ENCODE assay signal across 28 mouse cellular contexts in the genomic region with DNA sequence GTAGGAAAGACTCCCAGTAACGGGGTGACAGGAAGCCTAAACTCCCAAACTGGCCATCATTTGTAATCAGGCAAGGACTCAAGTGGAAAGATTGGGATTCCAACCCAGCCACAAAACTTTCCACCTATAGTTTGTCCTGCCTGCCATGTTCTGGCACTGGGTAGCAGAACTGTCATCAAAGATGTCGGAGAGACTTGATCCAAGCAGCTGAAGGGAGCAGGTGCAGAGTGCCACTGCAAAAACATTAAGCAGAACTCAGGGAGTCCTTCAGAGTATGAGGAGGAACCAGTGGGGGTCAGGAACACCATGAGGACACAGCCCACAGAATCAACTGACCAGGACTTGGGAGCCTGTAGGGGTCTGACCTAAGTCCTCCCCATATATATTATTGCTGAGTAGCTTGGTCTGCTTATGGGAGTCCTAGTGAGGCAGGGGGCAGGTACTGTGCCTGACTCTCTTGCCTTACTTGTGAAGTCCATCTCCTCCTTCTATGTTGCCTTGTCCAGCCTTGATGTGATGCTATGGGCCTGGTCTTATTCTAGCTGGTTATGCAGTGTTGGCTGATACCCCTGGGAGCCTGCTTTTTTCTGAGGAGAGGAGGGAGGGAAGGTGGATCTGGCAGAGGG.
DNase-seq lines count a peak whose midpoint lies in the region; ATAC-seq and TF ChIP-seq lines count a peak whose summit lies in the region.
"Had no signal": no experiment of that assay in that cellular context is flagged by ENCODE, and none has a peak within 500 bp of the region (broad histone marks: within the 10 kb centered on the region; RNA-seq: fewer than 3 reads in every experiment).

No protein-coding gene starts in this region.

- TF ChIP-seq EP300 in stomach, postnatal 0 days (optimal IDR thresholded peaks at IDR 0.05), result no peak

- H3K9me3 ChIP-seq in forebrain, embryonic 12.5 days, result no peaks in the 10 kb centered on the region
- no peaks in the 10 kb centered on the region for H3K9me3 ChIP-seq in forebrain, postnatal 0 days (ENCODE audit: low read length)
- H3K9me3 ChIP-seq in midbrain, embryonic 10.5 days (replicated peaks), result no peaks in the 10 kb centered on the region
- no peaks in the 10 kb centered on the region for H3K9me3 ChIP-seq in midbrain, postnatal 0 days (ENCODE audit: low read length)
- H3K9me3 ChIP-seq in midbrain, embryonic 11.5 days (ENCODE audit: control insufficient read depth, low read length), result no peaks in the 10 kb centered on the region
- no peaks in the 10 kb centered on the region for H3K9me3 ChIP-seq in midbrain, embryonic 16.5 days (replicated peaks; ENCODE audit: control insufficient read depth, low read length, poor library complexity, severe bottlenecking)
- no peaks in the 10 kb centered on the region for H3K9me3 ChIP-seq in stomach, postnatal 0 days (ENCODE audit: control insufficient read depth, low read length)
- H3K9me3 ChIP-seq: embryonic facial prominence, embryonic 12.5 days; heart, embryonic 15.5 days; intestine, embryonic 15.5 days; limb, embryonic 10.5 days; limb, embryonic 15.5 days; liver, embryonic 13.5 days had no signal

- H3K27ac ChIP-seq in forebrain, embryonic 12.5 days, result no peak overlapping the region
- no peak overlapping the region for H3K27ac ChIP-seq in forebrain, postnatal 0 days (ENCODE audit: low read depth, low read length)
- H3K27ac ChIP-seq in midbrain, embryonic 10.5 days (replicated peaks), result peak overlapping the region; percentile 52; the same call in 1 of the 2 replicates
- H3K27ac ChIP-seq in midbrain, postnatal 0 days (ENCODE audit: low read depth, low read length), result no peak overlapping the region
- H3K27ac ChIP-seq in midbrain, embryonic 11.5 days (ENCODE audit: low read depth, low read length), result no peak overlapping the region
- 0 out of 2 replicates have a peak overlapping the region, but pooled peaks have one; percentile 12 for H3K27ac ChIP-seq in midbrain, embryonic 16.5 days (ENCODE audit: low read length)
- H3K27ac ChIP-seq in stomach, postnatal 0 days (replicated peaks), result no peak overlapping the region
- no peak overlapping the region for H3K27ac ChIP-seq in cerebellum, adult 2 months (ENCODE audit: insufficient read depth, low read length)
- H3K27ac ChIP-seq: embryonic facial prominence, embryonic 12.5 days; heart, embryonic 15.5 days; hindbrain, postnatal 0 days; intestine, embryonic 15.5 days; kidney, postnatal 0 days; limb, embryonic 10.5 days; limb, embryonic 15.5 days; liver, embryonic 13.5 days had no signal

- H3K4me2 ChIP-seq in forebrain, embryonic 12.5 days, result no peak overlapping the region
- H3K4me2 ChIP-seq in forebrain, postnatal 0 days (ENCODE audit: low read depth), result no peak overlapping the region
- no peak overlapping the region for H3K4me2 ChIP-seq in midbrain, postnatal 0 days (ENCODE audit: low read depth, low read length, poor library complexity, severe bottlenecking)
- H3K4me2 ChIP-seq in midbrain, embryonic 11.5 days, result no peak overlapping the region
- no peak overlapping the region for H3K4me2 ChIP-seq in midbrain, embryonic 16.5 days (ENCODE audit: low read length)
- no peak overlapping the region for H3K4me2 ChIP-seq in stomach, postnatal 0 days (replicated peaks; ENCODE audit: low read depth)
- H3K4me2 ChIP-seq: embryonic facial prominence, embryonic 12.5 days; heart, embryonic 15.5 days; intestine, embryonic 15.5 days; limb, embryonic 15.5 days; liver, embryonic 13.5 days had no signal

- H3K36me3 ChIP-seq in forebrain, embryonic 12.5 days (replicated peaks), result no peaks in the 10 kb centered on the region
- no peaks in the 10 kb centered on the region for H3K36me3 ChIP-seq in forebrain, postnatal 0 days (ENCODE audit: insufficient read depth)
- no peaks in the 10 kb centered on the region for H3K36me3 ChIP-seq in midbrain, embryonic 10.5 days
- H3K36me3 ChIP-seq in midbrain, postnatal 0 days (ENCODE audit: insufficient read depth, low read length), result no peaks in the 10 kb centered on the region
- no peaks in the 10 kb centered on the region for H3K36me3 ChIP-seq in midbrain, embryonic 11.5 days (ENCODE audit: control insufficient read depth, insufficient read depth, low read length)
- no peaks in the 10 kb centered on the region for H3K36me3 ChIP-seq in midbrain, embryonic 16.5 days (ENCODE audit: control insufficient read depth, insufficient read depth, low read length)
- no peaks in the 10 kb centered on the region for H3K36me3 ChIP-seq in stomach, postnatal 0 days (ENCODE audit: control insufficient read depth, insufficient read depth, low read length)
- H3K36me3 ChIP-seq: embryonic facial prominence, embryonic 12.5 days; heart, embryonic 15.5 days; intestine, embryonic 15.5 days; limb, embryonic 10.5 days; limb, embryonic 15.5 days; liver, embryonic 13.5 days had no signal

- no peak overlapping the region for H3K9ac ChIP-seq in forebrain, embryonic 12.5 days
- H3K9ac ChIP-seq in forebrain, postnatal 0 days, result no peak overlapping the region
- no peak overlapping the region for H3K9ac ChIP-seq in midbrain, postnatal 0 days (replicated peaks; ENCODE audit: low read length, poor library complexity, severe bottlenecking)
- no peak overlapping the region for H3K9ac ChIP-seq in midbrain, embryonic 11.5 days (ENCODE audit: low read length)
- H3K9ac ChIP-seq in midbrain, embryonic 16.5 days (ENCODE audit: low read depth, low read length), result no peak overlapping the region
- H3K9ac ChIP-seq in stomach, postnatal 0 days (ENCODE audit: low read length), result no peak overlapping the region
- H3K9ac ChIP-seq: embryonic facial prominence, embryonic 12.5 days; heart, embryonic 15.5 days; intestine, embryonic 15.5 days; limb, embryonic 15.5 days; liver, embryonic 13.5 days had no signal

- H3K4me1 ChIP-seq in forebrain, embryonic 12.5 days, result peaks cover 10% of the 10 kb centered on the region
- peaks cover 11% of the 10 kb centered on the region; the same call in 1 of the 2 replicates for H3K4me1 ChIP-seq in forebrain, postnatal 0 days (ENCODE audit: insufficient read depth)
- peaks cover 21% of the 10 kb centered on the region for H3K4me1 ChIP-seq in midbrain, embryonic 10.5 days
- H3K4me1 ChIP-seq in midbrain, postnatal 0 days (ENCODE audit: insufficient read depth, low read length), result peaks cover 4% of the 10 kb centered on the region; the same call in 1 of the 2 replicates
- H3K4me1 ChIP-seq in midbrain, embryonic 11.5 days (ENCODE audit: control insufficient read depth, insufficient read depth, low read length), result peaks cover 6% of the 10 kb centered on the region; the same call in 1 of the 2 replicates
- H3K4me1 ChIP-seq in midbrain, embryonic 16.5 days (ENCODE audit: control insufficient read depth, insufficient read depth, low read length), result peaks cover 11% of the 10 kb centered on the region
- H3K4me1 ChIP-seq in stomach, postnatal 0 days (replicated peaks; ENCODE audit: control insufficient read depth, insufficient read depth), result no peaks in the 10 kb centered on the region
- no peaks in the 10 kb centered on the region for H3K4me1 ChIP-seq in cerebellum, adult 2 months (ENCODE audit: control insufficient read depth, insufficient read depth, low read length)
- H3K4me1 ChIP-seq: embryonic facial prominence, embryonic 12.5 days; heart, embryonic 15.5 days; intestine, embryonic 15.5 days; limb, embryonic 10.5 days; limb, embryonic 15.5 days; liver, embryonic 13.5 days had no signal

- WGBS in forebrain, embryonic 12.5 days, result 90% methylated on average over 2 of the region's 2 CpGs
- WGBS in forebrain, postnatal 0 days, result 75% methylated on average over 2 of the region's 2 CpGs
- 90% methylated on average over 2 of the region's 2 CpGs for WGBS in midbrain, embryonic 10.5 days
- 83% methylated on average over 2 of the region's 2 CpGs for WGBS in midbrain, postnatal 0 days
- 92% methylated on average over 2 of the region's 2 CpGs for WGBS in midbrain, embryonic 11.5 days
- WGBS in midbrain, embryonic 16.5 days, result 89% methylated on average over 2 of the region's 2 CpGs
- WGBS in stomach, postnatal 0 days, result 75% methylated on average over 2 of the region's 2 CpGs
- 61% methylated on average over 2 of the region's 2 CpGs for WGBS in cerebellum, adult 2 months

- no peak for DNase-seq in forebrain, postnatal 0 days
- no peak for DNase-seq in midbrain, embryonic 10.5 days (ENCODE audit: low spot score)
- DNase-seq in midbrain, postnatal 0 days (ENCODE audit: low spot score), result no peak
- DNase-seq in midbrain, embryonic 11.5 days (ENCODE audit: low spot score, missing footprints), result no peak
- DNase-seq in stomach, postnatal 0 days (ENCODE audit: low spot score), result no peak
- DNase-seq in cerebellum, adult 2 months, result no peak
- DNase-seq: adrenal gland, postnatal 10 days; cerebellum, adult 9-11 months; gastrocnemius, postnatal 10 days; kidney, adult 8-10 months; layer of hippocampus, postnatal 36 days; liver, embryonic 13.5 days; lung, adult 18-20 months; right cerebral cortex, adult 18-20 months; spleen, adult 18-20 months; thymus, adult 18-20 months; thymus, postnatal 25 days had no signal

- no peak overlapping the region for H3K4me3 ChIP-seq in forebrain, embryonic 12.5 days (replicated peaks)
- no peak overlapping the region for H3K4me3 ChIP-seq in forebrain, postnatal 0 days (ENCODE audit: low read depth, low read length)
- no peak overlapping the region for H3K4me3 ChIP-seq in midbrain, embryonic 10.5 days
- H3K4me3 ChIP-seq in midbrain, postnatal 0 days (ENCODE audit: low read depth, low read length), result no peak overlapping the region
- no peak overlapping the region for H3K4me3 ChIP-seq in midbrain, embryonic 11.5 days (ENCODE audit: low read depth, low read length)
- no peak overlapping the region for H3K4me3 ChIP-seq in midbrain, embryonic 16.5 days (ENCODE audit: low read depth, low read length)
- no peak overlapping the region for H3K4me3 ChIP-seq in stomach, postnatal 0 days (ENCODE audit: low read depth, low read length)
- H3K4me3 ChIP-seq in cerebellum, adult 2 months (replicated peaks; ENCODE audit: insufficient read depth, low read depth, low read length), result no peak overlapping the region
- H3K4me3 ChIP-seq: embryonic facial prominence, embryonic 12.5 days; heart, embryonic 15.5 days; intestine, embryonic 15.5 days; limb, embryonic 10.5 days; limb, embryonic 15.5 days; liver, embryonic 13.5 days had no signal

- peak; percentile 27; the same call in 1 of the 2 replicates for ATAC-seq in forebrain, embryonic 12.5 days (ENCODE audit: low FRiP score)
- ATAC-seq in forebrain, postnatal 0 days, result no peak
- no peak for ATAC-seq in midbrain, postnatal 0 days (ENCODE audit: low FRiP score)
- ATAC-seq in midbrain, embryonic 11.5 days (ENCODE audit: low FRiP score), result peak; percentile 35; the same call in 1 of the 2 replicates
- peak; percentile 47; the same call in 1 of the 2 replicates for ATAC-seq in midbrain, embryonic 16.5 days
- ATAC-seq in stomach, postnatal 0 days (ENCODE audit: low FRiP score, low TSS enrichment), result no peak
- ATAC-seq: hindbrain, postnatal 0 days; intestine, embryonic 15.5 days; lung, postnatal 0 days; Patski had no signal

- no peak for TF ChIP-seq CTCF in forebrain, postnatal 0 days (IDR thresholded peaks at IDR 0.05; ENCODE audit: low read depth)
- no peak for TF ChIP-seq CTCF in midbrain, postnatal 0 days (IDR thresholded peaks at IDR 0.05)
- TF ChIP-seq CTCF in stomach, postnatal 0 days (IDR thresholded peaks at IDR 0.05; ENCODE audit: low read depth), result no peak
- no peak for TF ChIP-seq CTCF in cerebellum, adult 2 months (IDR thresholded peaks at IDR 0.05; ENCODE audit: borderline replicate concordance, insufficient read depth, low read depth, low read length)

- H3K27me3 ChIP-seq in forebrain, embryonic 12.5 days, result no peaks in the 10 kb centered on the region
- no peaks in the 10 kb centered on the region for H3K27me3 ChIP-seq in forebrain, postnatal 0 days (ENCODE audit: insufficient read depth, low read length)
- H3K27me3 ChIP-seq in midbrain, embryonic 10.5 days (ENCODE audit: low read depth, poor library complexity, severe bottlenecking), result no peaks in the 10 kb centered on the region
- no peaks in the 10 kb centered on the region for H3K27me3 ChIP-seq in midbrain, postnatal 0 days (ENCODE audit: insufficient read depth, low read length)
- no peaks in the 10 kb centered on the region for H3K27me3 ChIP-seq in midbrain, embryonic 11.5 days (ENCODE audit: control insufficient read depth, insufficient read depth, low read length)
- H3K27me3 ChIP-seq in midbrain, embryonic 16.5 days (ENCODE audit: control insufficient read depth, insufficient read depth, low read depth, low read length), result no peaks in the 10 kb centered on the region
- no peaks in the 10 kb centered on the region for H3K27me3 ChIP-seq in stomach, postnatal 0 days (ENCODE audit: control insufficient read depth, insufficient read depth, low read length)
- H3K27me3 ChIP-seq in cerebellum, adult 2 months (ENCODE audit: control insufficient read depth, insufficient read depth, low read length), result no peaks in the 10 kb centered on the region
- H3K27me3 ChIP-seq: embryonic facial prominence, embryonic 12.5 days; heart, embryonic 15.5 days; intestine, embryonic 15.5 days; limb, embryonic 15.5 days; liver, embryonic 13.5 days had no signal

- no peak for TF ChIP-seq POLR2A in cerebellum, adult 2 months (IDR thresholded peaks at IDR 0.05; ENCODE audit: borderline replicate concordance, insufficient read depth, low read length)

Comparison
In these comparisons a context has a peak if more than half of its experiments do, and no peak if none do; other contexts are left out.
1. ATAC-seq: peak in forebrain, embryonic 12.5 days (single experiment), midbrain, embryonic 11.5 days (single experiment) and midbrain, embryonic 16.5 days (single experiment); none in forebrain, postnatal 0 days (single experiment), midbrain, postnatal 0 days (single experiment) and stomach, postnatal 0 days (single experiment).
2. H3K27ac ChIP-seq: peak in midbrain, embryonic 10.5 days (single experiment) and midbrain, embryonic 16.5 days (single experiment); none in forebrain, embryonic 12.5 days (single experiment), forebrain, postnatal 0 days (single experiment), midbrain, postnatal 0 days (single experiment), midbrain, embryonic 11.5 days (single experiment), stomach, postnatal 0 days (single experiment) and cerebellum, adult 2 months (single experiment).